Comparison of ENCODE assay signal across 9 mouse cellular contexts in genomic region chr8:126460274-126460673, GRCm38 (mm10). TPM values are rescaled to one million over a fixed set of nuclear protein-coding genes. Genes with fewer than 3 reads are reported as not detected.
A peak's percentile ranks its signal among the peaks of the same experiment; 100 is the strongest.
DNase-seq lines count a peak whose midpoint lies in the region; ATAC-seq and TF ChIP-seq lines count a peak whose summit lies in the region.
"Had no signal": no experiment of that assay in that cellular context is flagged by ENCODE, and none has a peak within 500 bp of the region (broad histone marks: within the 10 kb centered on the region; RNA-seq: fewer than 3 reads in every experiment).

No protein-coding gene starts in this region.

- no peak overlapping the region for H3K4me2 ChIP-seq in forebrain, embryonic 15.5 days (replicated peaks)
- no peak overlapping the region for H3K4me2 ChIP-seq in liver, embryonic 11.5 days
- H3K4me2 ChIP-seq: midbrain, embryonic 12.5 days had no signal

- H3K27ac ChIP-seq in forebrain, embryonic 10.5 days: no peak overlapping the region
- H3K27ac ChIP-seq in forebrain, embryonic 15.5 days (replicated peaks): no peak overlapping the region
- H3K27ac ChIP-seq in liver, adult 2 months (replicated peaks; ENCODE audit: insufficient read depth, low read depth, low read length): no peak overlapping the region
- H3K27ac ChIP-seq in liver, embryonic 11.5 days (ENCODE audit: low read depth, low read length): no peak overlapping the region
- H3K27ac ChIP-seq: midbrain, embryonic 12.5 days had no signal

- no peak for TF ChIP-seq POLR2A in liver, adult 2 months (IDR thresholded peaks at IDR 0.05; ENCODE audit: extremely low read depth, insufficient read depth, low read length)

- no peaks in the 10 kb centered on the region for H3K4me1 ChIP-seq in forebrain, embryonic 10.5 days
- no peaks in the 10 kb centered on the region for H3K4me1 ChIP-seq in forebrain, embryonic 15.5 days
- 0 out of 2 replicates have a peak, but pooled peaks cover 5% of the 10 kb centered on the region for H3K4me1 ChIP-seq in liver, adult 2 months (ENCODE audit: control insufficient read depth, insufficient read depth, low read length)
- no peaks in the 10 kb centered on the region for H3K4me1 ChIP-seq in liver, embryonic 11.5 days (replicated peaks; ENCODE audit: control insufficient read depth, insufficient read depth, low read length)
- H3K4me1 ChIP-seq: midbrain, embryonic 12.5 days had no signal

- H3K79me2 ChIP-seq in liver, adult 2 months (ENCODE audit: control insufficient read depth, insufficient read depth, low read length): no peaks in the 10 kb centered on the region

- H3K27me3 ChIP-seq in forebrain, embryonic 10.5 days (ENCODE audit: poor library complexity, severe bottlenecking): no peaks in the 10 kb centered on the region
- H3K27me3 ChIP-seq in forebrain, embryonic 15.5 days: no peaks in the 10 kb centered on the region
- no peaks in the 10 kb centered on the region for H3K27me3 ChIP-seq in liver, adult 2 months (ENCODE audit: control insufficient read depth, insufficient read depth, low read length)
- no peaks in the 10 kb centered on the region for H3K27me3 ChIP-seq in liver, embryonic 11.5 days (replicated peaks; ENCODE audit: control insufficient read depth, insufficient read depth, low read length)
- H3K27me3 ChIP-seq: midbrain, embryonic 12.5 days had no signal

- no peak for ATAC-seq in forebrain, embryonic 15.5 days (replicated peaks)
- ATAC-seq in liver, embryonic 11.5 days (replicated peaks; ENCODE audit: low FRiP score): no peak
- ATAC-seq in megakaryocyte progenitor cell, adult 5-6 weeks (replicated peaks; ENCODE audit: poor library complexity): peak; percentile 38

- peak; percentile 42 for DNase-seq in forebrain, embryonic 10.5 days (ENCODE audit: extremely low spot score, low spot score)
- peak; percentile 9 for DNase-seq in liver, adult 2 months (ENCODE audit: extremely low read depth, low read depth, low spot score)
- no peak for DNase-seq in liver, embryonic 11.5 days (ENCODE audit: low spot score)
- peak; percentile 70 to 83 for DNase-seq in adrenal gland, postnatal 36 days
- DNase-seq in heart, postnatal 4 days: peak; percentile 67
- peak; percentile 91 for DNase-seq in thymus, postnatal 4 days

- H3K9ac ChIP-seq in forebrain, embryonic 15.5 days (replicated peaks): no peak overlapping the region
- no peak overlapping the region for H3K9ac ChIP-seq in liver, adult 2 months (ENCODE audit: low read depth, low read length)
- H3K9ac ChIP-seq in liver, embryonic 11.5 days (ENCODE audit: low read depth, low read length): no peak overlapping the region
- H3K9ac ChIP-seq: midbrain, embryonic 12.5 days had no signal

- WGBS in forebrain, embryonic 10.5 days: 56% methylated on average over 3 of the region's 3 CpGs
- 57% methylated on average over 3 of the region's 3 CpGs for WGBS in forebrain, embryonic 15.5 days
- 57% methylated on average over 3 of the region's 3 CpGs for WGBS in liver, adult 2 months
- 50% methylated on average over 3 of the region's 3 CpGs for WGBS in liver, embryonic 11.5 days

- H3K36me3 ChIP-seq in forebrain, embryonic 10.5 days (replicated peaks): peaks cover 87% of the 10 kb centered on the region
- H3K36me3 ChIP-seq in forebrain, embryonic 15.5 days: peaks cover 40% of the 10 kb centered on the region
- H3K36me3 ChIP-seq in liver, adult 2 months (ENCODE audit: control insufficient read depth, insufficient read depth, low read length): peaks cover 6% of the 10 kb centered on the region; the same call in 1 of the 2 replicates
- H3K36me3 ChIP-seq in liver, embryonic 11.5 days (ENCODE audit: control insufficient read depth, insufficient read depth, low read length): peaks cover 21% of the 10 kb centered on the region; the same call in 1 of the 2 replicates

- no peaks in the 10 kb centered on the region for H3K9me3 ChIP-seq in forebrain, embryonic 10.5 days
- H3K9me3 ChIP-seq in forebrain, embryonic 15.5 days: no peaks in the 10 kb centered on the region
- H3K9me3 ChIP-seq in liver, embryonic 11.5 days (ENCODE audit: control insufficient read depth, low read length): no peaks in the 10 kb centered on the region
- H3K9me3 ChIP-seq: midbrain, embryonic 12.5 days had no signal

- no peak overlapping the region for H3K4me3 ChIP-seq in forebrain, embryonic 10.5 days
- no peak overlapping the region for H3K4me3 ChIP-seq in forebrain, embryonic 15.5 days
- H3K4me3 ChIP-seq in liver, adult 2 months (ENCODE audit: insufficient read depth, low read depth, low read length): no peak overlapping the region
- H3K4me3 ChIP-seq in liver, embryonic 11.5 days (ENCODE audit: low read depth, low read length): no peak overlapping the region
- H3K4me3 ChIP-seq: midbrain, embryonic 12.5 days had no signal

- peak; percentile 81 for TF ChIP-seq CTCF in liver, adult 2 months (IDR thresholded peaks at IDR 0.05; ENCODE audit: low read depth, low read length)

RNA-seq across cellular contexts. Expression of gene Tarbp1, which starts 14.6 kb away (rescaled TPM):
- 1.9 and 2.3 TPM in 2 replicates for polyA plus RNA-seq in forebrain, embryonic 10.5 days (2016; fragmentation: Nextera tagmentation; extraction: Ambion mirVana)
- 1.6 and 1.9 TPM in 2 replicates for polyA plus RNA-seq in forebrain, embryonic 15.5 days (2015; fragmentation: Nextera tagmentation; extraction: Ambion mirVana)
- 2.8 and 3.8 TPM in 2 replicates for total RNA-seq in liver, adult 2 months (2014; rRNA removed)
- 1.6 and 2.4 TPM in 2 replicates for polyA plus RNA-seq in liver, adult 2 months (2012; rRNA removed)
- 4.7 and 4.9 TPM in 2 replicates for polyA plus RNA-seq in liver, embryonic 11.5 days (2014; fragmentation: Nextera tagmentation; extraction: Ambion mirVana)
- total RNA-seq in adrenal gland, postnatal 36 days (2021): 1 to 10 TPM; 6.4 to 7.1 TPM
- 1 to 10 TPM; 5.0 to 5.9 TPM for total RNA-seq in heart, postnatal 4 days (2021)
- total RNA-seq in megakaryocyte progenitor cell, adult 5-6 weeks (2015): 10.3 and 12.5 TPM in 2 replicates
- 6.4 and 11.4 TPM in 2 replicates for total RNA-seq in megakaryocyte progenitor cell, adult 5-6 weeks (2017)

RNA-seq across cellular contexts. Expression of gene Coa6, which starts 38.0 kb away (rescaled TPM):
- polyA plus RNA-seq in forebrain, embryonic 10.5 days (2016; fragmentation: Nextera tagmentation; extraction: Ambion mirVana): 41.2 and 46.5 TPM in 2 replicates
- 42.0 and 47.6 TPM in 2 replicates for polyA plus RNA-seq in forebrain, embryonic 15.5 days (2015; fragmentation: Nextera tagmentation; extraction: Ambion mirVana)
- total RNA-seq in liver, adult 2 months (2014; rRNA removed): 50.7 and 74.5 TPM in 2 replicates
- polyA plus RNA-seq in liver, adult 2 months (2012; rRNA removed): 64.7 and 66.9 TPM in 2 replicates
- 57.4 and 57.9 TPM in 2 replicates for polyA plus RNA-seq in liver, embryonic 11.5 days (2014; fragmentation: Nextera tagmentation; extraction: Ambion mirVana)
- total RNA-seq in adrenal gland, postnatal 36 days (2021): 10 to 100 TPM; 23.1 to 33.4 TPM
- total RNA-seq in heart, postnatal 4 days (2021): 10 to 100 TPM; 25.6 to 25.9 TPM
- total RNA-seq in megakaryocyte progenitor cell, adult 5-6 weeks (2015): 34.9 and 36.3 TPM in 2 replicates
- 27.6 and 28.5 TPM in 2 replicates for total RNA-seq in megakaryocyte progenitor cell, adult 5-6 weeks (2017)
